Mouse (Mus musculus): ENCODE results near the gene Slc38a6.

- TF ChIP-seq POLR2A (IDR thresholded peaks at IDR 0.05; ENCODE audit: control insufficient read depth in 1 of 2, insufficient read depth in 1 of 2, low read depth in 1 of 2, low read length in 2 of 2, poor library complexity in 1 of 2): no peak
- no peak for TF ChIP-seq JUND (IDR thresholded peaks at IDR 0.05; ENCODE audit: low read depth, low read length)
- no peak for TF ChIP-seq ETS1 (IDR thresholded peaks at IDR 0.05; ENCODE audit: low read depth, low read length)
- TF ChIP-seq USF1 (IDR thresholded peaks at IDR 0.05; ENCODE audit: low read depth, low read length): no peak
- no peak for TF ChIP-seq ZKSCAN1 (IDR thresholded peaks at IDR 0.05; ENCODE audit: low read depth, low read length)
- no peak for TF ChIP-seq HCFC1 (IDR thresholded peaks at IDR 0.05; ENCODE audit: low read depth, low read length)
- TF ChIP-seq EP300 (IDR thresholded peaks at IDR 0.05; ENCODE audit: low read depth in 1 of 2, low read length in 2 of 2): no peak
- TF ChIP-seq MAZ (IDR thresholded peaks at IDR 0.05; ENCODE audit: low read depth, low read length): no peak
- TF ChIP-seq CTCF (IDR thresholded peaks at IDR 0.05 in 2 of 3, conservative IDR thresholded peaks at IDR 0.05 in 1 of 3; ENCODE audit: control insufficient read depth in 1 of 3, insufficient read depth in 1 of 3, low read depth in 2 of 3, low read length in 3 of 3, poor library complexity in 1 of 3, severe bottlenecking in 1 of 3): no peak
- no peak for TF ChIP-seq POLR2AphosphoS2 (IDR thresholded peaks at IDR 0.05; ENCODE audit: low read length)
- no peak for TF ChIP-seq CHD2 (IDR thresholded peaks at IDR 0.05; ENCODE audit: low read length)
- no peak for TF ChIP-seq ZMIZ1 (IDR thresholded peaks at IDR 0.05; ENCODE audit: low read depth, low read length)
Observed at GRCm38 (mm10) chr12:73351746-73352145, 65.2 kb downstream of the Slc38a6 start.
